Mouse (Mus musculus) urinary bladder, adult 2 months (tissue): Measurements from ENCODE around the gene Ldlrad3. TPM values are rescaled to one million over a fixed set of nuclear protein-coding genes. Genes with fewer than 3 reads are reported as not detected.

Experiments used
- DNase-seq: peaks from one replicate; pipeline ENCODE4 v3.0.0; 2022; ENCODE audit warnings: low spot score
- polyA plus RNA-seq: library from polyadenylated mRNA; depleted of rRNA; stranded (reverse); fragments of >200 nt; gene quantifications from 2 replicates; pipeline ENCODE4 v1.2.3, GENCODE M21; 2012

Ldlrad3 gene
- polyA plus RNA-seq, 1 experiment = 7.4 TPM

GRCm38 (mm10) chr2:101966017-101966416 is 220.2 kb downstream of the Ldlrad3 start:
- no peak for DNase-seq

GRCm38 (mm10) chr2:101965515-101965914 is 220.7 kb downstream of the Ldlrad3 start:
- no peak for DNase-seq

GRCm38 (mm10) chr2:101963367-101963766 is 222.8 kb downstream of the Ldlrad3 start:
- no peak for DNase-seq

GRCm38 (mm10) chr2:101962349-101962748 is 223.8 kb downstream of the Ldlrad3 start:
- no peak for DNase-seq

- no peak for DNase-seq
Observed at GRCm38 (mm10) chr2:101961391-101961790, 224.8 kb downstream of the Ldlrad3 start.

GRCm38 (mm10) chr2:101960658-101961057 is 225.5 kb downstream of the Ldlrad3 start:
- no peak for DNase-seq

GRCm38 (mm10) chr2:101956125-101956524 is 230.1 kb downstream of the Ldlrad3 start:
- no peak for DNase-seq

- DNase-seq = no peak
Observed at GRCm38 (mm10) chr2:101952951-101953361, 233.2 kb downstream of the Ldlrad3 start.

- no peak for DNase-seq
Observed at GRCm38 (mm10) chr2:101950716-101951520, 235.3 kb downstream of the Ldlrad3 start.

- no peak for DNase-seq
Observed at GRCm38 (mm10) chr2:101935006-101935405, 251.2 kb downstream of the Ldlrad3 start.

GRCm38 (mm10) chr2:101933301-101933700 is 252.9 kb downstream of the Ldlrad3 start:
- DNase-seq = no peak

- DNase-seq = no peak
Observed at GRCm38 (mm10) chr2:101932169-101932936, 253.8 kb downstream of the Ldlrad3 start.

GRCm38 (mm10) chr2:101925591-101926188 is 260.5 kb downstream of the Ldlrad3 start:
- DNase-seq = no peak

- DNase-seq = no peak
Observed at GRCm38 (mm10) chr2:101925183-101925582, 261.0 kb downstream of the Ldlrad3 start.

- no peak for DNase-seq
Observed at GRCm38 (mm10) chr2:101923181-101923580, 263.0 kb downstream of the Ldlrad3 start.

- no peak for DNase-seq
Observed at GRCm38 (mm10) chr2:101922302-101922701, 263.9 kb downstream of the Ldlrad3 start.

GRCm38 (mm10) chr2:101920136-101920554 is 266.0 kb downstream of the Ldlrad3 start:
- DNase-seq = no peak

- no peak for DNase-seq
Observed at GRCm38 (mm10) chr2:101918518-101918917, 267.7 kb downstream of the Ldlrad3 start.

- no peak for DNase-seq
Observed at GRCm38 (mm10) chr2:101909326-101910080, 276.7 kb downstream of the Ldlrad3 start.

GRCm38 (mm10) chr2:101908773-101909172 is 277.4 kb downstream of the Ldlrad3 start:
- DNase-seq = no peak

GRCm38 (mm10) chr2:101907386-101908022 is 278.7 kb downstream of the Ldlrad3 start:
- no peak for DNase-seq
